Mouse (Mus musculus): ENCODE data around the gene Tnni2.

- TF ChIP-seq POLR2A (IDR thresholded peaks at IDR 0.05; ENCODE audit: low read depth, low read length) (no peak), CTCF (IDR thresholded peaks at IDR 0.05; ENCODE audit: borderline replicate concordance, insufficient read depth, low read length) (no peak)
These were observed 45.0 kb upstream of the Tnni2 start for GRCm38 (mm10) chr7:142396611-142397010.

Data from embryonic fibroblast, embryonic 13.5 days (primary cell).